Mouse (Mus musculus) macrophage (primary cell): Measurements from ENCODE around the gene Slc7a10. TPM values are rescaled to one million over a fixed set of nuclear protein-coding genes. Genes with fewer than 3 reads are reported as not detected.

Experiments
- H3K27ac ChIP-seq: fragments of 350-480 bp; formaldehyde crosslinking; 2 replicates; pipeline ENCODE4 v1.9.0; 2021
- H3K36me3 ChIP-seq: fragments of 350-480 bp; formaldehyde crosslinking; 2 replicates; pipeline ENCODE4 v1.9.0; 2021; ENCODE audit errors: inconsistent target
- H3K4me3 ChIP-seq: fragments of 350-480 bp; formaldehyde crosslinking; 2 replicates; pipeline ENCODE4 v1.9.0; 2021; ENCODE audit errors: inconsistent target
- H3K79me2 ChIP-seq: fragments of 350-480 bp; formaldehyde crosslinking; 2 replicates; pipeline ENCODE4 v1.9.0; 2021; ENCODE audit errors: inconsistent target
- WGBS: methylation state at CpG from one replicate; pipeline ENCODE4 v1.1.7; 2026; ENCODE audit warnings: inconsistent platforms; ENCODE audit not compliant: missing documents; 5-methylcytosine and 5-hydroxymethylcytosine counted together
- polyA plus RNA-seq: library from polyadenylated mRNA; stranded (reverse); fragments of 250-400 nt; gene quantifications from 3 replicates; pipeline ENCODE4 v1.2.4, GENCODE M21; 2018; ENCODE audit warnings: inconsistent platforms

Slc7a10 gene
- polyA plus RNA-seq, 1 experiment from 2014 or later, result not detected

- H3K36me3 ChIP-seq, result no peaks in the 10 kb centered on the region
- 25% methylated on average over 3 of the region's 3 CpGs for WGBS
- no peak overlapping the region for H3K27ac ChIP-seq
- H3K79me2 ChIP-seq, result no peaks in the 10 kb centered on the region
- H3K4me3 ChIP-seq, result no peak overlapping the region
Observed at GRCm38 (mm10) chr7:35157512-35157911, 28.7 kb upstream of the Slc7a10 start.

GRCm38 (mm10) chr7:35162443-35162842 lies 23.7 kb upstream of the Slc7a10 start:
- no peak overlapping the region for H3K4me3 ChIP-seq
- 97% methylated on average over 6 of the region's 6 CpGs for WGBS
- H3K36me3 ChIP-seq, result no peaks in the 10 kb centered on the region
- no peaks in the 10 kb centered on the region for H3K79me2 ChIP-seq
- no peak overlapping the region for H3K27ac ChIP-seq

DNA sequence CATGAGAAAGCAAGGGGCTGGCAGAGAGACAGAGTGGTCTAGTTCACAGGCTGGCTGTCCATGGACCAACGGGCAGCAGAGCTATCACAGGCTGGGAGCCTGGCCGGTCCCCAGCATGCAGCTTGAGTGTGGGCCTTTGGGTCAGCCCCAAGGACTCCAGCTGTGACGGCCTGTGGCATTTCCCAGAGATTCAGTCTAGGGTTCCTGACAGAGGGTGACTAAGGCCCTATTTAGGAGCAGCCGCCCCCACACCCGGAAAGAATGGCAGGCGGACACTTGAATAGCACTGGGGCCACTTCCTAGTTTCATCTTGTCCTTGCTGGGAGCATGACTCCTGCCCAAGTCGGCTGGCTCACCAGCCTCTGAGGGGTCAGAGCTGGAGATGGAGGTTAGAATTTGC lies 22.6 kb upstream of the Slc7a10 start:
- Histone ChIP-seq H3K27ac (no peak overlapping the region), H3K4me3 (no peak overlapping the region), H3K79me2 (no peaks in the 10 kb centered on the region), H3K36me3 (no peaks in the 10 kb centered on the region)
- WGBS, result 75% methylated on average over 7 of the region's 7 CpGs

GRCm38 (mm10) chr7:35164131-35164530 lies 22.1 kb upstream of the Slc7a10 start:
- Histone ChIP-seq H3K36me3 (no peaks in the 10 kb centered on the region), H3K27ac (no peak overlapping the region), H3K79me2 (no peaks in the 10 kb centered on the region), H3K4me3 (no peak overlapping the region)
- 95% methylated on average over 6 of the region's 6 CpGs for WGBS

DNA sequence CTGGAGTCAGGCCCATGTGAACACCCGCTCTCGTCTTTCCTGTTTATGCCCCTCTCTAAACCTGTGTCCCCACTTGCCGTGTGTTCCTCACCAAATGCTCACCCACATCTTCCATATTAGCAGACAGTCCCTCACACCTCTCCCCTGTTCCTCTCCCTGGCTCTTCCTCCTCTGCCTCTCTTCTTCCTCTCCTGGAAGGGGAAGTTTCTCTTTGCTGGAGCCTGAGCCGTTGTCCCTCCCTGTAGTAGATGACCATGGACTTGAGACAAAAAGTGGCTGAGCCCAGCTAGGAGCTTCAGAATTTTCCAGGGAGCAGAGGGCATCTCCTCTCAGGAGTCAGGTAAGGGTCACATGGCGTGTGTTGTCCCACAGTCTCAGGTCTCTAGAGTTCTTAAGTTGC lies 19.2 kb upstream of the Slc7a10 start:
- Histone ChIP-seq H3K79me2 (no peaks in the 10 kb centered on the region), H3K27ac (no peak overlapping the region), H3K36me3 (no peaks in the 10 kb centered on the region), H3K4me3 (no peak overlapping the region)
- 47% methylated on average over 5 of the region's 5 CpGs for WGBS

GRCm38 (mm10) chr7:35167925-35168324 lies 18.3 kb upstream of the Slc7a10 start:
- Histone ChIP-seq H3K27ac (no peak overlapping the region), H3K79me2 (no peaks in the 10 kb centered on the region), H3K4me3 (no peak overlapping the region), H3K36me3 (no peaks in the 10 kb centered on the region)
- 89% methylated on average over 2 of the region's 2 CpGs for WGBS

DNA sequence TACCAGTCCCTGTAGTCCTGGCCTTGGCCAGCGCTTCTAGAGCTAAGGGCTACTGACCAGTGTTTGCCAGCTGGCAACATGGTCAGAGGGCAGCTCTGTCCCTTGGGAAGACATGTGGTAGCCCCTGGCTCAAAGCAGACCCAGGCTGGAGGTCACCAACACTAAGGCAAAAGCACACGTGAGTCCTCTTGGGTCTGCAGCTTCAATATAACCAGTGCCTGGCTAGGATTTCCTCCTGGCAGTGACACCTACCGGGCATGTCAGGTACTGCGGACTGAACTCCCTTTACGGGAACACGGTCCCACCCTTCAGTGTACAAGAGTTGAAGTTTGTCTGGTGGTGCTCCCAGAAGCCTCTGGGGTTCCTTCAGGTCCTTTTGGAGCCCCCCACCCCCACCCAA lies 16.8 kb upstream of the Slc7a10 start:
- WGBS, result 13% methylated on average over 6 of the region's 6 CpGs
- Histone ChIP-seq H3K4me3 (no peak overlapping the region), H3K36me3 (no peaks in the 10 kb centered on the region), H3K79me2 (no peaks in the 10 kb centered on the region), H3K27ac (no peak overlapping the region)

GRCm38 (mm10) chr7:35171867-35172382 lies 14.3 kb upstream of the Slc7a10 start:
- 5% methylated on average over 15 of the region's 16 CpGs for WGBS
- Histone ChIP-seq H3K79me2 (no peaks in the 10 kb centered on the region), H3K36me3 (no peaks in the 10 kb centered on the region), H3K4me3 (no peak overlapping the region), H3K27ac (no peak overlapping the region)

- WGBS, result 64% methylated on average over 4 of the region's 4 CpGs
- H3K27ac ChIP-seq, result no peak overlapping the region
- H3K36me3 ChIP-seq, result no peaks in the 10 kb centered on the region
Observed at GRCm38 (mm10) chr7:35172519-35172918, 13.7 kb upstream of the Slc7a10 start.

GRCm38 (mm10) chr7:35175533-35175932 lies 10.7 kb upstream of the Slc7a10 start:
- H3K79me2 ChIP-seq, result no peaks in the 10 kb centered on the region
- H3K36me3 ChIP-seq, result no peaks in the 10 kb centered on the region
- H3K27ac ChIP-seq, result no peak overlapping the region
- 65% methylated on average over 4 of the region's 4 CpGs for WGBS
- H3K4me3 ChIP-seq, result no peak overlapping the region

More at GRCm38 (mm10) chr7:35172519-35172918, 13.7 kb upstream of the Slc7a10 start:
- Histone ChIP-seq H3K79me2 (no peaks in the 10 kb centered on the region), H3K4me3 (no peak overlapping the region)

- 55% methylated on average over 18 of the region's 18 CpGs for WGBS
- no peaks in the 10 kb centered on the region for H3K36me3 ChIP-seq
Observed at GRCm38 (mm10) chr7:35176412-35177381, 9.5 kb upstream of the Slc7a10 start.

GRCm38 (mm10) chr7:35184833-35185724 lies 1.1 kb upstream of the Slc7a10 start:
- Histone ChIP-seq H3K4me3 (no peak overlapping the region), H3K79me2 (no peaks in the 10 kb centered on the region), H3K27ac (no peak overlapping the region), H3K36me3 (no peaks in the 10 kb centered on the region)
- WGBS, result 8% methylated on average over 43 of the region's 54 CpGs

More at GRCm38 (mm10) chr7:35176412-35177381, 9.5 kb upstream of the Slc7a10 start:
- Histone ChIP-seq H3K79me2 (no peaks in the 10 kb centered on the region), H3K27ac (no peak overlapping the region), H3K4me3 (no peak overlapping the region)

- WGBS, result 62% methylated on average over 5 of the region's 5 CpGs
- Histone ChIP-seq H3K4me3 (no peak overlapping the region), H3K27ac (no peak overlapping the region), H3K36me3 (no peaks in the 10 kb centered on the region), H3K79me2 (no peaks in the 10 kb centered on the region)
Observed at GRCm38 (mm10) chr7:35189699-35190098, 3.5 kb downstream of the Slc7a10 start.

DNA sequence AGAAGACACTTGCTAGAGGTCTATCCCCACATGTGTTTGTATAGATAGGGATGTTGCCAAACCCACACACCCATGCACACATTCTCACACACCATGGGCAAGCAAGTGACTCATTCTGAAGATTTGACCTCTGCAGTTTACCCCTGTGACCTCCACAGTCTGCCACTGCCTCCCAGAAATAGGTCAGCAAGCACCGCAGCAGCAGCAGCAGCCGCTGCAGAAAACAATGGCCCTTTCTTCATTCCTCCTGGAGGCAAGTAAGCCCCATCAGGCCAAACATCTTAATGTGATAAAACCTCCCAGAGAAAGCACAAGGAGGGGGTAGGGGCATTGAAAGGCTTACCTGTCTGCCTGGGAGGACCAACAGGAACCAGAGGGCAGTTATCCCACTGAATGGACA lies 5.1 kb downstream of the Slc7a10 start:
- Histone ChIP-seq H3K27ac (no peak overlapping the region), H3K36me3 (no peaks in the 10 kb centered on the region)
- WGBS, result 0% methylated on average over 2 of the region's 2 CpGs

More for the DNA sequence above, 5.1 kb downstream of the Slc7a10 start:
- Histone ChIP-seq H3K4me3 (no peak overlapping the region), H3K79me2 (no peaks in the 10 kb centered on the region)
